Mouse (Mus musculus) testis, adult 2 months (tissue): ENCODE measurements around the gene Kcnt1.

ENCODE experiments used
- CTCF ChIP-seq: fragments of 200-500 bp; IDR thresholded peaks from 2 replicates; pipeline ENCODE4 v1.5.1; 2012; ENCODE audit warnings: low read depth, mild to moderate bottlenecking, inconsistent platforms, low read length, moderate library complexity; ENCODE audit not compliant: control insufficient read depth, insufficient read depth, insufficient replicate concordance
- POLR2A ChIP-seq: fragments of 200-500 bp; IDR thresholded peaks from 2 replicates; pipeline ENCODE4 v1.6.1; 2012; ENCODE audit warnings: low read depth, mild to moderate bottlenecking, inconsistent platforms, low read length, moderate library complexity; ENCODE audit not compliant: control insufficient read depth

DNA sequence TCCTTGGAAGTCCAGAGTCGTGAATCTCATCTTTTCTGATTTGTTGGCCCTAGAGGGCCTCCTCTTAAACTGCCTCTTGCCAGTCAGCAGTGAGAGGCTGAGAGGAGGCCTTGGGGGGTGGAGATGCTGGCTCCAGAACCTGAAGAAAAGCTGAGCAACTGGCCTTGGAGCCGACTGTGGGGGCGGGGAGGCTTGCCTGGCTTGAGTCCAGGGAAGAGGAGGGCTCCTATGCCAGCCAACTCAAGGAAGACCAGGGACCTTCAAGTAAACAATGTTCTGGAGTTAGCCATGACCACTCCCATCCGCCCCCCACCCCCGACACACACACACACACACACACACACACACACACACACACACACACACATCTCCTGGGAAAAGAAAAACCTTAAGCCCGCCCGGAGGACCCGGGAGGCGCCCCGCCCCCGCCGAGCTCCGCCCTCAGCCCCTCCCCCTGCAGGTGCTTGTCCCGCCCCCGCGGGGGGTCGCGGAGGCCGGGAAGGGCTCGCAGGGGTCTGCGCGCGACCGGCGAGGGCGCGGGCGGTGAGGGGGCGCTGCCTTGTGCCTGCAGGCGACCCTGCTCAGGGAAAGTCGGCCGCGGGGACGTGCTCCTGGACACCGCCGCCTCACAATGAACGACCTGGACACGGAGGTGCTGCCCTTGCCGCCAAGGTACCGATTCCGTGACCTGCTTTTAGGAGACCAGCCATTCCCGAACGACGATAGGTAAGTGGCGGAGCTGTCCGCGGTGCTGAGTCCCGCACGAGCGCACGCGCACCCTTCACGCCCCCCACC lies at the start of gene Kcnt1:
- no peak for TF ChIP-seq POLR2A
- no peak for TF ChIP-seq CTCF
